Mouse (Mus musculus) kidney, embryonic 16.5 days (tissue): Measurements from ENCODE around the gene Etl4. TPM values are rescaled to one million over a fixed set of nuclear protein-coding genes. Genes with fewer than 3 reads are reported as not detected.
A peak's percentile ranks its signal among the peaks of the same experiment; 100 is the strongest.

ENCODE experiments used
- ATAC-seq: fragments of 200-750 bp; cut with Nextera tagmentation; 2 replicates; pipeline ENCODE4 v1.8.0; 2017; ENCODE audit warnings: moderate TSS enrichment; ENCODE audit not compliant: low FRiP score, low TSS enrichment
- H3K27ac ChIP-seq: fragments of 300-500 bp; sonication (generic); 2 replicates; pipeline ENCODE4 v1.5.1; 2014; ENCODE audit warnings: low read length
- H3K27me3 ChIP-seq: fragments of 300-500 bp; sonication (generic); 2 replicates; pipeline ENCODE4 v1.6.1; 2014; ENCODE audit warnings: low read length, control low read depth, mixed read lengths; ENCODE audit not compliant: insufficient read depth
- H3K36me3 ChIP-seq: fragments of 300-500 bp; sonication (generic); 2 replicates; pipeline ENCODE4 v1.6.1; 2014; ENCODE audit warnings: low read length, control low read depth, mixed read lengths; ENCODE audit not compliant: insufficient read depth
- H3K4me1 ChIP-seq: fragments of 300-500 bp; sonication (generic); 2 replicates; pipeline ENCODE4 v1.6.1; 2014; ENCODE audit warnings: low read length, control low read depth, mixed read lengths; ENCODE audit not compliant: insufficient read depth
- H3K4me2 ChIP-seq: fragments of 300-500 bp; sonication (generic); replicated peaks from 2 replicates; pipeline ENCODE4 v1.6.1; 2014; ENCODE audit warnings: low read depth, low read length
- H3K4me3 ChIP-seq: fragments of 300-500 bp; sonication (generic); 2 replicates; pipeline ENCODE4 v1.5.1; 2014; ENCODE audit warnings: mild to moderate bottlenecking, low read length
- H3K9ac ChIP-seq: fragments of 300-500 bp; sonication (generic); replicated peaks from 2 replicates; pipeline ENCODE4 v1.6.1; 2014; ENCODE audit warnings: low read length
- H3K9me3 ChIP-seq: fragments of 300-500 bp; sonication (generic); 2 replicates; pipeline ENCODE4 v1.6.1; 2016; ENCODE audit warnings: low read length, control low read depth
- WGBS: fragments of 180-500 bp; shearing (Covaris S2); extraction: QIAGEN DNeasy Blood & Tissue Kit; methylation state at CpG from one replicate; pipeline ENCODE4 v1.1.7; 2014; 5-methylcytosine and 5-hydroxymethylcytosine counted together
- polyA plus RNA-seq: library from polyadenylated mRNA; unstranded; fragments of >200 nt; fragmentation: Nextera tagmentation; extraction: Ambion mirVana; gene quantifications from 2 replicates; pipeline ENCODE4 v1.2.1, GENCODE M21; 2015

Etl4 gene
- polyA plus RNA-seq, 1 experiment from 2014 or later: 56.8 TPM

GRCm38 (mm10) chr2:20618396-20618795, 708.8 kb downstream of the Etl4 start:
- ATAC-seq: no peak
- no peaks in the 10 kb centered on the region for H3K9me3 ChIP-seq
- no peaks in the 10 kb centered on the region for H3K36me3 ChIP-seq
- no peaks in the 10 kb centered on the region for H3K4me1 ChIP-seq
- H3K9ac ChIP-seq: no peak overlapping the region
- no peak overlapping the region for H3K27ac ChIP-seq
- H3K27me3 ChIP-seq: no peaks in the 10 kb centered on the region
- no peak overlapping the region for H3K4me2 ChIP-seq
- WGBS: 87% methylated on average over 5 of the region's 5 CpGs
- no peak overlapping the region for H3K4me3 ChIP-seq

GRCm38 (mm10) chr2:20619881-20620280, 710.3 kb downstream of the Etl4 start:
- WGBS: 88% methylated on average over 5 of the region's 5 CpGs
- Histone ChIP-seq H3K4me1 (no peaks in the 10 kb centered on the region), H3K4me2 (no peak overlapping the region), H3K4me3 (no peak overlapping the region), H3K27ac (no peak overlapping the region), H3K9me3 (no peaks in the 10 kb centered on the region), H3K9ac (no peak overlapping the region), H3K27me3 (no peaks in the 10 kb centered on the region), H3K36me3 (no peaks in the 10 kb centered on the region)
- no peak for ATAC-seq

GRCm38 (mm10) chr2:20629156-20629712, 719.7 kb downstream of the Etl4 start:
- Histone ChIP-seq H3K9me3 (no peaks in the 10 kb centered on the region), H3K4me1 (no peaks in the 10 kb centered on the region), H3K27ac (no peak overlapping the region), H3K9ac (no peak overlapping the region), H3K4me2 (no peak overlapping the region), H3K4me3 (no peak overlapping the region), H3K27me3 (no peaks in the 10 kb centered on the region), H3K36me3 (no peaks in the 10 kb centered on the region)
- 82% methylated on average over 8 of the region's 8 CpGs for WGBS
- ATAC-seq: no peak

GRCm38 (mm10) chr2:20638604-20639003, 729.0 kb downstream of the Etl4 start:
- no peaks in the 10 kb centered on the region for H3K4me1 ChIP-seq
- no peaks in the 10 kb centered on the region for H3K27me3 ChIP-seq
- H3K27ac ChIP-seq: no peak overlapping the region
- 67% methylated on average over 3 of the region's 3 CpGs for WGBS
- H3K9ac ChIP-seq: no peak overlapping the region
- no peaks in the 10 kb centered on the region for H3K36me3 ChIP-seq
- no peak overlapping the region for H3K4me2 ChIP-seq
- H3K4me3 ChIP-seq: no peak overlapping the region
- ATAC-seq: no peak
- no peaks in the 10 kb centered on the region for H3K9me3 ChIP-seq

- Histone ChIP-seq H3K36me3 (no peaks in the 10 kb centered on the region), H3K27me3 (no peaks in the 10 kb centered on the region), H3K9ac (no peak overlapping the region), H3K4me1 (no peaks in the 10 kb centered on the region), H3K4me2 (no peak overlapping the region), H3K9me3 (no peaks in the 10 kb centered on the region), H3K27ac (no peak overlapping the region), H3K4me3 (no peak overlapping the region)
- ATAC-seq: no peak
- 86% methylated on average over 2 of the region's 2 CpGs for whole genome bisulfite sequencing
Observed at GRCm38 (mm10) chr2:20639721-20640120, 730.1 kb downstream of the Etl4 start.

GRCm38 (mm10) chr2:20642818-20643217, 733.2 kb downstream of the Etl4 start:
- Histone ChIP-seq H3K36me3 (no peaks in the 10 kb centered on the region), H3K4me3 (no peak overlapping the region), H3K27ac (no peak overlapping the region), H3K27me3 (no peaks in the 10 kb centered on the region), H3K4me1 (no peaks in the 10 kb centered on the region), H3K9me3 (no peaks in the 10 kb centered on the region), H3K4me2 (no peak overlapping the region), H3K9ac (no peak overlapping the region)
- no peak for ATAC-seq
- 64% methylated on average over 9 of the region's 9 CpGs for WGBS

GRCm38 (mm10) chr2:20649817-20650216, 740.2 kb downstream of the Etl4 start:
- ATAC-seq: peak; percentile 77; the same call in 1 of the 2 replicates
- no peak overlapping the region for H3K9ac ChIP-seq
- H3K27me3 ChIP-seq: no peaks in the 10 kb centered on the region

GRCm38 (mm10) chr2:20653116-20653515, 743.5 kb downstream of the Etl4 start:
- no peak overlapping the region for H3K9ac ChIP-seq
- H3K9me3 ChIP-seq: no peaks in the 10 kb centered on the region
- no peak for ATAC-seq

More at GRCm38 (mm10) chr2:20649817-20650216, 740.2 kb downstream of the Etl4 start:
- H3K4me3 ChIP-seq: no peak overlapping the region
- peaks cover 30% of the 10 kb centered on the region; the same call in 1 of the 2 replicates for H3K4me1 ChIP-seq
- H3K9me3 ChIP-seq: no peaks in the 10 kb centered on the region
- H3K27ac ChIP-seq: no peak overlapping the region
- no peaks in the 10 kb centered on the region for H3K36me3 ChIP-seq
- WGBS: 13% methylated on average over 4 of the region's 4 CpGs
- no peak overlapping the region for H3K4me2 ChIP-seq

GRCm38 (mm10) chr2:20654058-20654457, 744.5 kb downstream of the Etl4 start:
- H3K27me3 ChIP-seq: no peaks in the 10 kb centered on the region
- H3K9ac ChIP-seq: no peak overlapping the region
- 29% methylated on average over 8 of the region's 8 CpGs for WGBS
- no peaks in the 10 kb centered on the region for H3K9me3 ChIP-seq
- H3K36me3 ChIP-seq: no peaks in the 10 kb centered on the region
- H3K27ac ChIP-seq: peak overlapping the region; percentile 43; the same call in 1 of the 2 replicates
- no peak overlapping the region for H3K4me3 ChIP-seq
- H3K4me2 ChIP-seq: no peak overlapping the region
- no peak; the same call in 1 of the 2 replicates for ATAC-seq
- H3K4me1 ChIP-seq: peaks cover 25% of the 10 kb centered on the region; the same call in 1 of the 2 replicates

More at GRCm38 (mm10) chr2:20653116-20653515, 743.5 kb downstream of the Etl4 start:
- H3K27me3 ChIP-seq: no peaks in the 10 kb centered on the region
- peaks cover 31% of the 10 kb centered on the region; the same call in 1 of the 2 replicates for H3K4me1 ChIP-seq
- H3K4me2 ChIP-seq: no peak overlapping the region
- no peak overlapping the region for H3K4me3 ChIP-seq
- no peak overlapping the region for H3K27ac ChIP-seq
- no peaks in the 10 kb centered on the region for H3K36me3 ChIP-seq

GRCm38 (mm10) chr2:20654598-20655340, 745.2 kb downstream of the Etl4 start:
- H3K9me3 ChIP-seq: no peaks in the 10 kb centered on the region
- no peak overlapping the region for H3K4me3 ChIP-seq
- WGBS: 40% methylated on average over 9 of the region's 9 CpGs
- H3K36me3 ChIP-seq: no peaks in the 10 kb centered on the region
- H3K9ac ChIP-seq: no peak overlapping the region
- H3K4me1 ChIP-seq: peaks cover 18% of the 10 kb centered on the region; the same call in 1 of the 2 replicates
- H3K27ac ChIP-seq: peak overlapping the region; percentile 43
- H3K4me2 ChIP-seq: no peak overlapping the region
- ATAC-seq: peak; percentile 36; the same call in 1 of the 2 replicates
- no peaks in the 10 kb centered on the region for H3K27me3 ChIP-seq
